Mouse (Mus musculus): ENCODE measurements around the gene Rnf151. TPM values are rescaled to one million over a fixed set of nuclear protein-coding genes. Genes with fewer than 3 reads are reported as not detected.

Gene Rnf151
- total RNA-seq (2023): not detected

GRCm38 (mm10) chr17:24717943-24718342 lies at the start of gene Rnf151, which contains the start of gene Rps2:
Gene Rnf151 (minus strand): TSS chr17:24718063.
Gene Rps2 (plus strand): TSS chr17:24718116.

DNA sequence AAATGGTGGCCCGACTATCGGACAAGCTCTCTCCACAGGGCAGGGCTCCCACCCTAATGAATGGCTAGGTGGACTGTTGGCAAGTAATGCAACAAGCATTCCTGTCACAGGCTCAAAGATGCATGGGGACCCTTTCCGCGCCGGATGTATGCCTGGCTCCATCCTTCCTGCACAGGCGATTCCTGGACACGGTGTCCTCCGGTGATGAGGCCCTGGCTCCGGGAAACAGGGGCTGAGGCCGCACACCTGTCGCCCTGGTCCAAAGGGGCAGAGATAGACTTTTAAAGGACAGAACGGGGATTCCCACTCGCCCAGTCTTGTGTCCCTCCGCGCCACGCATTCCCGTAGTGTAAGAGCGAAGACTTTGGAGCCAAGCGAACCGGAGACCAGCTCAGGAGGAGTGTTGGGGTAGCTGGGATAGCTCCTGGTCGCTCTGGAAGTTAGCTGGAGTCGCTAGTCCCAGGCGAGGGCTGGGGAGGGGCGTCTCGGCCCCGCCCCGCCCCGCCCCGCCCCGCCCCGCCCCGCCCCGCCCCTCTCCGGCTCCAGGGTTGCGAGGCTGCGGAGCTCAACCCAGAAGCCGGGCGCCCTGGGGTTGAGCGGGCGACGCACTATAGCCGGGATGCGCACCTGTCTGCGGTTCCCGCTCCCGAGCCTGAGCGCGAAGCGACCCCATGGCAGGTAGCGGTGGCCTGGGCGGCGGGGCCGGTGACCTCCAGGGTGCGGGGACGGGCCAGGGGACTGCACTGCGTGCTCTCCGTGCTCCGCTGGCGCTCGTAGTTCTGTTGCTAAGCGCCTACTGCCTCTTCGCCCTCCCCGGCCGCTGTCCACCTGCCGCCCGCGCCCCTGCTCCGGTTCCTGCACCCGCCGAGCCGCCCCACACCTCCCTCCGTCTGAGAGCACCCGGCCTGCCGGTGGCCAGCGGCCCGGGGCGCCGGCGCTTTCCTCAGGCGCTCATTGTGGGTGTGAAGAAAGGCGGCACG lies 34.8 kb upstream of the Rnf151 start, which contains the start of gene Hs3st6:
Hs3st6 (plus strand) TSS at position 574 of the 980 bp plus-strand sequence.

DNA sequence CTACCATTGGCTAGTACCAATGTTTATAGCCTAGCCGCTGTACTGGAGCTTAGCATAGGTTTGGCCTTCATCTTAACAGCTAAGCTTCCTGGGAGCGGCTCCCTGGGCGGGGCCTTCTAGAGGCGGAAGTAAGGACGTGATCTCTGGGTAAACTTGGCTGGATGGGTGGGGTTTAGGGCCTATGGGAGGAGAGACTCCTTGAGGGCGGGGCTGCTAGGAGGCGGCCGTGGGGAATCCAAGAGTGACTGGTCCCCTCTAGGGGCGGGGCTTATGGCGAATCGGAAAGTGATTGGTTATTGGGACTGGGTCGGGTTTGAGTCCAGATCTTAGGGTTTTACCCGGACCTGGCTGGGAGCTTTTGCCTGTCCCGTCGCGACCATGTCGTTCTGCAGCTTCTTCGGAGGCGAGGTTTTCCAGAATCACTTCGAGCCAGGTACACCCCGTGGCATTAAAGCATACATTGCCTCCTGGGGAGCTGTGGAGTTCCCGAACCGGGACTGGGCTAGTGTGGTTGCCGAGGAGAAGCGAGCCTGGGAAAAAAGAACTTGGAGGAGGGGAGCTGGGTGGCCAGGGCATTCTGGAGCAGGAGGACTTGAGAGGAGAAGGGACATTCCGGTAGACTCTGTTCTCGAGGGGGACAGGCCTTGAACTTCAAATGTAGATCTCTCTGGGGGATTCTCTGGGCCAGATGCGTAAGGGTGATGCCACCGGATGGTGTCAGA lies 18.6 kb upstream of the Rnf151 start, which contains the start of gene Msrb1:
Msrb1 (plus strand) TSS at position 313 of the 722 bp plus-strand sequence.

DNA sequence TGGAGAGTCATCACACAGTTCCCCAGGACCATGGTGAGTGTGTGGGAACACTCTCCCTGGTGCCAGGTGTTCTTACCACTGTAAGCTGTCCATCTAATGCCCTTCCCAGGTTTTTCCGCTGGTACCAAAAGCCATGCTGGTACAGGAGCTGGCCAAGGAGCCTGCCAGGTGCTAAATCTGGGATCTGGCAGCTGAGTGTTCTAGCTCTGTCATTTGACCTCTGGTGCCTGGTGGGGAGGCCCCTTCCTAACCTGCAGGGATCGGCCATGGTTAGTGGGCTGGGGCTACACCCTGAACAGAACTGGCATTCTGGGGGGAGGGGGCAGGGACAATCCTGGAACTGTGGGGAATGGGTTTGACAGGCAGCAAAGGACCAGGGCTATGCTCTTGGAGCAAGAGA lies 9.8 kb upstream of the Rnf151 start, which contains the start of gene Rpl3l:
Rpl3l (plus strand) TSS at position 203 of the 400 bp plus-strand sequence.

GRCm38 (mm10) chr17:24724184-24724583 lies 6.3 kb upstream of the Rnf151 start, which contains the start of gene Ndufb10:
Gene Ndufb10 (minus strand): TSS chr17:24724478.

DNA sequence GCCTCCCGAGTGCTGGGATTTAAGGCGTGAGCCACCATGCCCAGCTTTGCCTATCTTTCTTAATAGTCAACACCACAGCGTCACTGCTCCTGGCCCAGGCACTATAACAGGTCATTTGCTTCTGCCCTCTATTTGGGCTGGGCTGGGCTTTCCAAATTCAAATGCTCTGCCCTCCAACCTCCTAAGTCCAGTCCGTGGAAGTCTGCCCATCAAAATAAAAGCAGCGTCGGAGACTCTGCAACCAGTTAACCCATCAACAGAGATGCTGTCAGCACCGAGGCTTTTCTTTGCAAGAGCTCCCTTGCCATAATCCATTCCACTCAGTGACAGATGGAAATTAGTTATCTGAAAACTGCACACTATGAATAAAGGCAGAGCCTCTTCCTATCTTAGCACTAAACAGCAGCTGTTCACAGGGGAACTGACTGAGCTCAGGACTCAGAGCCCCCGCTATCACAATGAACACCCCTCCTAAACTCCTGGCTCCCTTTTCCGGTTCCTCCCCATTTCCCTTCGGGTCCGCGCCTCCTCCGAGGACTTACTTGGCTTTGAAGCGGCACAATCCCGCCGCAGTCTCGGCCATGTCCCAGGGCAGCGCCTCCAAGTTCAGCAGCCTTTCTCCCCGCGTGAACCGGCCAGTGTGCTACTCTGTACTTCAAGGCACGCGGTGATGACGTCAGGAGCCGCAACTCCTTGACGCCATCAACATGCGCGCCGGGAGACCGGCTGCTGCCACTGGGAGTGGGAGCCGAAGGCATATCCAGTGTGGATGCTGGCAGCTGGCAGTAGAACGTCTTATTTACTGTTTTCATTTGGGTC lies 10.7 kb downstream of the Rnf151 start, which contains the start of gene Tbl3:
Tbl3 (minus strand) TSS at position 679 of the 819 bp plus-strand sequence.

DNA sequence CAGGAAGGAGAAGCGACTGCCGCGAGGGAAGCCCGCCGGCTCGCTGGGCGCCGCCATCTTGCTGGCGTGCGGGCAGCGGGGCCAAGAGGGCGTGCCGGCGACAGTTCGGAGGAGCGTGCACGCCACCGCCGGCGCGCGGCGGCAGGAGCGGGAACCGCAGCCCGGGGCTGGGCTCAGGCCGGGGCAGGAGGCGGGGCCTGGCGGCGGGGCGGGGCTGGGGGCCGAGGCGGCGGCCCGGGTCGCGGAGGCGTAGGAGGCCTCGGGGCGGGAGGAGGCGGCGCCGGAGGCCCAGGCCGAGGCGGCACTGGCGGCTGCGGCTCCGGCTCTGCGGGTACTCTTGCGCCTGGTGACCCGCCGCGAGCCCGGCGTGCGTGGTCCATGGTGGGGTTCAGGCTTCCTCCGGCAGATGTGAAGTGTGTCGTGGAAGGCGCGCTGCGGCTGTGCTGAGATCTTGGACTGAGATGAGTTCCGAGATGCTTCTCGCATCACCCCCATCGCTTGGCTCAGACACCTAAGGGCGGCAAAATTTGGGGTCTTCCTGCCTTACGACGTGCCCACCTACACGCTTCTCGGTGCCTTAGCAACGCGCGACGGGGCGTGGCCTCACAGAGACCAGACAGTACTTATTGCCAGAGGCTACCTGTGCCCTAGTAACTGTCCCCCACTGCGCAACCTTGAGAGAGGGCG lies 21.7 kb downstream of the Rnf151 start, which contains the start of the genes Gfer and Noxo1:
Gfer (minus strand) TSS at position 146 of the 687 bp plus-strand sequence.
Noxo1 (plus strand) TSS at position 224 of the 687 bp plus-strand sequence.

GRCm38 (mm10) chr17:24689251-24690081 lies 28.4 kb downstream of the Rnf151 start, which contains the start of gene Syngr3:
Gene Syngr3 (minus strand): TSS chr17:24689955.

DNA sequence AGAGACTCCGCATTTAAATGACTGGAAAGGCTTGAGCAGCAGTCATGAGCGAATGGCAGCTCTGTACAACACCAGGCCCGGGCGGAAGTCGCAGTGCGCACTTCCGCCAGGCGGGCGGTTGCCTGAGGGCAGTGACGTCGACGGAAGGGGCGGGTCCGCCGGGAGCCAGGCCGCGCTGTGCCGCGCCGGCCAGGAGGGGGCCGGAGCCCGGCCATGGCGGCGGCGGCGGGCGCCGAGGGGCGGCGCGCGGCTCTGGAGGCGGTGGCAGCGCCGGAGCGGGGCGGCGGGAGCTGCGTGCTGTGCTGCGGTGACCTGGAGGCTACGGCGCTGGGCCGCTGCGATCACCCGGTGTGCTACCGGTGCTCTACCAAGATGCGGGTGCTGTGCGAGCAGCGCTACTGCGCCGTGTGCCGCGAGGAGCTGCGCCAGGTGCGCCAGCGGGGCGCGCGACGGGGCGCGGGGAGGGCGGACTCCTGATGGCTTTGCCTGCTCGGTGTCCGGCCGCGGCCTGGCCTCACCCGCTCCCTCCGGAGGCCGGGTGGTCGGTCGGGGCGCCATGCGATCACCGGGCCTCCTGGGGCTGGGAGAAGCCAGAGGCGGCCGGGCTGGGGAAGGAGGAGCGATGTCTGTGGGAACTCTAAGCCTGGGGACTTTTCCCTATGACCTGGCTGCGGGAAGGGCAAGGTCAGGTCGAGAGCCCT lies 48.2 kb downstream of the Rnf151 start, which contains the start of gene Zfp598:
Zfp598 (plus strand) TSS at position 143 of the 701 bp plus-strand sequence.

Other genes with a start within 250 kb of the Rnf151 start
- 10 to 100 TPM; 31.8 to 42.2 TPM for gene E4f1, start 247.8 kb downstream of the Rnf151 start, total RNA-seq (2023)
- gene Pgp, start 247.7 kb downstream of the Rnf151 start, total RNA-seq (2023): 10 to 100 TPM; 24.7 to 26.6 TPM
- not detected for gene Bricd5, start 244.2 kb downstream of the Rnf151 start, total RNA-seq (2023)
- 10 to 100 TPM; 42.8 to 46.1 TPM for gene Mlst8, start 239.0 kb downstream of the Rnf151 start, total RNA-seq (2023)
- gene Caskin1, start 229.5 kb downstream of the Rnf151 start, total RNA-seq (2023): not detected
- 100 to 1,000 TPM; 132 to 134 TPM for gene Traf7, start 190.1 kb downstream of the Rnf151 start, total RNA-seq (2023)
- gene Rab26, start 183.9 kb downstream of the Rnf151 start, total RNA-seq (2023): 1 to 10 TPM in 1 of 2 experiments, under 1 TPM in 1; 0.95 to 1.1 TPM
- gene Pkd1, start 168.2 kb downstream of the Rnf151 start, total RNA-seq (2023): 10 to 100 TPM; 16.1 to 22.7 TPM
- gene Tsc2, start 85.4 kb downstream of the Rnf151 start, total RNA-seq (2023): 10 to 100 TPM; 54.4 to 55.6 TPM
- 1 to 10 TPM; 1.3 to 2.5 TPM for gene Nthl1, start 85.4 kb downstream of the Rnf151 start, total RNA-seq (2023)
- gene Slc9a3r2, start 67.7 kb downstream of the Rnf151 start, total RNA-seq (2023): 1 to 10 TPM; 2.1 to 3.1 TPM
- gene Npw, start 59.6 kb downstream of the Rnf151 start, total RNA-seq (2023): not detected
- 10 to 100 TPM; 27.1 to 28.0 TPM for gene Zfp598, start 48.4 kb downstream of the Rnf151 start, total RNA-seq (2023)
- gene Syngr3, start 28.1 kb downstream of the Rnf151 start, total RNA-seq (2023): not detected
- 1 to 10 TPM; 7.6 to 9.4 TPM for gene Gfer, start 21.9 kb downstream of the Rnf151 start, total RNA-seq (2023)
- gene Noxo1, start 21.8 kb downstream of the Rnf151 start, total RNA-seq (2023): 1 to 10 TPM; 1.2 to 1.5 TPM
- 10 to 100 TPM; 16.4 to 16.5 TPM for gene Tbl3, start 10.4 kb downstream of the Rnf151 start, total RNA-seq (2023)
- gene Rps2, start 53 bp upstream of the Rnf151 start, total RNA-seq (2023): 100 to 1,000 TPM; 535 to 536 TPM
- 10 to 100 TPM; 65.0 to 72.7 TPM for gene Ndufb10, start 6.4 kb upstream of the Rnf151 start, total RNA-seq (2023)
- gene Rpl3l, start 9.8 kb upstream of the Rnf151 start, total RNA-seq (2023): 1 to 10 TPM; 1.9 to 2.1 TPM
- 1,000 to 10,000 TPM; 1,180 to 1,230 TPM for gene Msrb1, start 18.6 kb upstream of the Rnf151 start, total RNA-seq (2023)
- gene Hs3st6, start 34.9 kb upstream of the Rnf151 start, total RNA-seq (2023): not detected
- not detected for gene Meiob, start 86.2 kb upstream of the Rnf151 start, total RNA-seq (2023)
- gene Hagh, start 122.1 kb upstream of the Rnf151 start, total RNA-seq (2023): 10 to 100 TPM; 46.5 to 47.8 TPM
- 1 to 10 TPM; 3.7 to 4.0 TPM for gene Fahd1, start 132.3 kb upstream of the Rnf151 start, total RNA-seq (2023)
- gene Igfals, start 147.9 kb upstream of the Rnf151 start, total RNA-seq (2023): under 1 TPM; 0.18 to 0.75 TPM
- 10 to 100 TPM; 39.3 to 50.6 TPM for gene Nubp2, start 168.3 kb upstream of the Rnf151 start, total RNA-seq (2023)
- gene Spsb3, start 168.6 kb upstream of the Rnf151 start, total RNA-seq (2023): 10 to 100 TPM; 24.0 to 27.7 TPM
- gene Eme2, start 177.0 kb upstream of the Rnf151 start, total RNA-seq (2023): 10 to 100 TPM; 12.1 to 16.3 TPM
- 10 to 100 TPM; 19.0 to 21.1 TPM for gene Mrps34, start 177.1 kb upstream of the Rnf151 start, total RNA-seq (2023)
- 10 to 100 TPM; 19.8 to 20.9 TPM for gene Nme3, start 178.4 kb upstream of the Rnf151 start, total RNA-seq (2023)
- gene Mapk8ip3, start 218.9 kb upstream of the Rnf151 start, total RNA-seq (2023): 10 to 100 TPM; 64.6 to 76.0 TPM
- 10 to 100 TPM; 37.2 to 45.7 TPM for gene Jpt2, start 242.6 kb upstream of the Rnf151 start, total RNA-seq (2023)

Data from neutrophil, adult 59 days (primary cell).